Mouse (Mus musculus): Measurements from ENCODE around the gene Trappc2l. TPM values are rescaled to one million over a fixed set of nuclear protein-coding genes. Genes with fewer than 3 reads are reported as not detected.

Trappc2l gene
- polyA plus RNA-seq (2016; fragmentation: Nextera tagmentation; extraction: Ambion mirVana): 27.2 and 30.0 TPM in 2 replicates

GRCm38 (mm10) chr8:122611295-122612133 lies at the start of gene Trappc2l, which contains the start of gene Galns:
Gene Trappc2l (plus strand): TSS chr8:122611640.
Gene Galns (minus strand): TSS chr8:122611463.
- peak within 1 kb of the TSS; percentile 83 for H3K4me3 ChIP-seq
- peaks cover 15% of the 10 kb centered on the region; the same call in 1 of the 2 replicates for H3K36me3 ChIP-seq
- H3K27me3 ChIP-seq (replicated peaks): no peaks in the 10 kb centered on the region
- peak within 1 kb of the TSS; percentile 81 for H3K27ac ChIP-seq
- WGBS (ENCODE audit: insufficient replicate concordance): under 1% methylated on average over 57 of the region's 57 CpGs
- H3K4me1 ChIP-seq: peaks cover 30% of the 10 kb centered on the region
- H3K4me2 ChIP-seq: peak within 1 kb of the TSS; percentile 98
- H3K9ac ChIP-seq: peak within 1 kb of the TSS; percentile 83
- no peaks in the 10 kb centered on the region for H3K9me3 ChIP-seq (replicated peaks)
- peak; percentile 96 for ATAC-seq

GRCm38 (mm10) chr8:122564363-122565352 lies 46.8 kb upstream of the Trappc2l start:
- no peak overlapping the region for H3K9ac ChIP-seq
- 0 out of 2 replicates have a peak overlapping the region, but pooled peaks have one; percentile 16 for H3K27ac ChIP-seq
- ATAC-seq: no peak
- H3K4me3 ChIP-seq: no peak overlapping the region
- peaks cover 9% of the 10 kb centered on the region for H3K36me3 ChIP-seq
- 63% methylated on average over 25 of the region's 25 CpGs for WGBS (ENCODE audit: insufficient replicate concordance)
- no peaks in the 10 kb centered on the region for H3K9me3 ChIP-seq (replicated peaks)
- H3K4me2 ChIP-seq: no peak overlapping the region
- H3K4me1 ChIP-seq: peaks cover 27% of the 10 kb centered on the region
- no peaks in the 10 kb centered on the region for H3K27me3 ChIP-seq (replicated peaks)

- Histone ChIP-seq H3K4me3 (peak overlapping the region; percentile 98), H3K27me3 (replicated peaks) (no peaks in the 10 kb centered on the region), H3K9me3 (replicated peaks) (no peaks in the 10 kb centered on the region), H3K27ac (peak overlapping the region; percentile 93), H3K9ac (peak overlapping the region; percentile 98), H3K4me2 (peak overlapping the region; percentile 96), H3K36me3 (peaks cover 30% of the 10 kb centered on the region), H3K4me1 (peaks cover 48% of the 10 kb centered on the region)
- WGBS (ENCODE audit: insufficient replicate concordance): 17% methylated on average over 6 of the region's 6 CpGs
- ATAC-seq: no peak
Measured at GRCm38 (mm10) chr8:122566766-122567165, 44.7 kb upstream of the Trappc2l start.

- H3K4me1 ChIP-seq: peaks cover 56% of the 10 kb centered on the region
Measured at GRCm38 (mm10) chr8:122567361-122568108, 43.9 kb upstream of the Trappc2l start, which contains the start of gene Cdt1. Gene Cdt1 (plus strand): TSS chr8:122568015.

GRCm38 (mm10) chr8:122568109-122568504 lies 43.3 kb upstream of the Trappc2l start:
- peak overlapping the region; percentile 98 for H3K4me3 ChIP-seq

More at GRCm38 (mm10) chr8:122567361-122568108, 43.9 kb upstream of the Trappc2l start, which contains the start of gene Cdt1:
- no peaks in the 10 kb centered on the region for H3K27me3 ChIP-seq (replicated peaks)
- peak within 1 kb of the TSS; percentile 93 for H3K27ac ChIP-seq
- peak within 1 kb of the TSS; percentile 98 for H3K9ac ChIP-seq
- H3K36me3 ChIP-seq: peaks cover 37% of the 10 kb centered on the region
- WGBS (ENCODE audit: insufficient replicate concordance): under 1% methylated on average over 62 of the region's 62 CpGs
- H3K4me3 ChIP-seq: peak within 1 kb of the TSS; percentile 98
- no peaks in the 10 kb centered on the region for H3K9me3 ChIP-seq (replicated peaks)
- peak within 1 kb of the TSS; percentile 96 for H3K4me2 ChIP-seq
- ATAC-seq: peak; percentile 94

GRCm38 (mm10) chr8:122568881-122569309 lies 42.5 kb upstream of the Trappc2l start:
- peaks cover 51% of the 10 kb centered on the region for H3K36me3 ChIP-seq
- H3K4me2 ChIP-seq: peak overlapping the region; percentile 96
- peaks cover 70% of the 10 kb centered on the region for H3K4me1 ChIP-seq
- no peak for ATAC-seq
- peak overlapping the region; percentile 98 for H3K4me3 ChIP-seq
- H3K27me3 ChIP-seq (replicated peaks): no peaks in the 10 kb centered on the region
- 17% methylated on average over 10 of the region's 10 CpGs for WGBS (ENCODE audit: insufficient replicate concordance)
- no peaks in the 10 kb centered on the region for H3K9me3 ChIP-seq (replicated peaks)
- H3K9ac ChIP-seq: peak overlapping the region; percentile 98
- peak overlapping the region; percentile 93 for H3K27ac ChIP-seq

More at GRCm38 (mm10) chr8:122568109-122568504, 43.3 kb upstream of the Trappc2l start:
- peak overlapping the region; percentile 93 for H3K27ac ChIP-seq
- peak overlapping the region; percentile 98 for H3K9ac ChIP-seq
- no peaks in the 10 kb centered on the region for H3K9me3 ChIP-seq (replicated peaks)
- peaks cover 62% of the 10 kb centered on the region for H3K4me1 ChIP-seq
- WGBS (ENCODE audit: insufficient replicate concordance): 0% methylated on average over 34 of the region's 34 CpGs
- H3K4me2 ChIP-seq: peak overlapping the region; percentile 96
- ATAC-seq: peak; percentile 53
- H3K36me3 ChIP-seq: peaks cover 43% of the 10 kb centered on the region
- H3K27me3 ChIP-seq (replicated peaks): no peaks in the 10 kb centered on the region

GRCm38 (mm10) chr8:122569329-122569728 lies 42.1 kb upstream of the Trappc2l start:
- peak overlapping the region; percentile 96 for H3K4me2 ChIP-seq
- no peak for ATAC-seq
- H3K4me3 ChIP-seq: peak overlapping the region; percentile 98
- H3K27ac ChIP-seq: peak overlapping the region; percentile 93
- no peaks in the 10 kb centered on the region for H3K27me3 ChIP-seq (replicated peaks)
- 54% methylated on average over 9 of the region's 9 CpGs for WGBS (ENCODE audit: insufficient replicate concordance)
- H3K9me3 ChIP-seq (replicated peaks): no peaks in the 10 kb centered on the region
- H3K9ac ChIP-seq: peak overlapping the region; percentile 98
- peaks cover 74% of the 10 kb centered on the region for H3K4me1 ChIP-seq
- peaks cover 55% of the 10 kb centered on the region for H3K36me3 ChIP-seq

- Histone ChIP-seq H3K36me3 (peaks cover 62% of the 10 kb centered on the region), H3K9ac (0 out of 2 replicates have a peak overlapping the region, but pooled peaks have one; percentile 98), H3K4me1 (peaks cover 81% of the 10 kb centered on the region), H3K27ac (peak overlapping the region; percentile 93), H3K4me2 (peak overlapping the region; percentile 96), H3K4me3 (peak overlapping the region; percentile 98), H3K9me3 (replicated peaks) (no peaks in the 10 kb centered on the region), H3K27me3 (replicated peaks) (no peaks in the 10 kb centered on the region)
- 93% methylated on average over 16 of the region's 16 CpGs for WGBS (ENCODE audit: insufficient replicate concordance)
- ATAC-seq: no peak
Measured at GRCm38 (mm10) chr8:122569996-122570395, 41.4 kb upstream of the Trappc2l start.

- 85% methylated on average over 11 of the region's 11 CpGs for WGBS (ENCODE audit: insufficient replicate concordance)
- H3K9ac ChIP-seq: no peak overlapping the region
- H3K4me2 ChIP-seq: peak overlapping the region; percentile 96; the same call in 1 of the 2 replicates
- ATAC-seq: no peak
- peaks cover 87% of the 10 kb centered on the region for H3K4me1 ChIP-seq
- H3K27me3 ChIP-seq (replicated peaks): no peaks in the 10 kb centered on the region
- 0 out of 2 replicates have a peak overlapping the region, but pooled peaks have one; percentile 8 for H3K27ac ChIP-seq
- no peaks in the 10 kb centered on the region for H3K9me3 ChIP-seq (replicated peaks)
- H3K4me3 ChIP-seq: no peak overlapping the region
- peaks cover 63% of the 10 kb centered on the region for H3K36me3 ChIP-seq
Measured at GRCm38 (mm10) chr8:122571153-122571552, 40.3 kb upstream of the Trappc2l start.

- H3K27ac ChIP-seq: no peak overlapping the region
- H3K9ac ChIP-seq: 0 out of 2 replicates have a peak overlapping the region, but pooled peaks have one; percentile 0
- peak overlapping the region; percentile 96; the same call in 1 of the 2 replicates for H3K4me2 ChIP-seq
- no peaks in the 10 kb centered on the region for H3K27me3 ChIP-seq (replicated peaks)
- peaks cover 63% of the 10 kb centered on the region for H3K36me3 ChIP-seq
- 91% methylated on average over 17 of the region's 17 CpGs for WGBS (ENCODE audit: insufficient replicate concordance)
- ATAC-seq: no peak
- no peaks in the 10 kb centered on the region for H3K9me3 ChIP-seq (replicated peaks)
- no peak overlapping the region for H3K4me3 ChIP-seq
- peaks cover 86% of the 10 kb centered on the region for H3K4me1 ChIP-seq
Measured at GRCm38 (mm10) chr8:122571750-122572267, 39.6 kb upstream of the Trappc2l start.

Measured in liver, embryonic 12.5 days (tissue).